Mouse (Mus musculus) gastrocnemius, postnatal 25 days (tissue): ENCODE data around the gene Mad2l1bp. TPM values are rescaled to one million over a fixed set of nuclear protein-coding genes. Genes with fewer than 3 reads are reported as not detected.

Experiments
- DNase-seq: peaks from one replicate; pipeline ENCODE4 v3.0.0; 2022
- total RNA-seq, 2 experiments: library from RNA; stranded (reverse); gene quantifications; 1 replicate in 1 of 2; 2 replicates in 1 of 2; pipeline ENCODE4 v1.2.3; 2021

Gene Mad2l1bp
- total RNA-seq, 2 experiments from 2014 or later: 16.5 to 18.3 TPM

- DNase-seq: peak; percentile 77
Observed at GRCm38 (mm10) chr17:46110402-46111289, 42.7 kb downstream of the Mad2l1bp start, which contains the start of gene Mrps18a. Gene Mrps18a, plus strand, starts transcription at chr17:46110986.

- no peak for DNase-seq
Observed at GRCm38 (mm10) chr17:46108286-46108685, 45.1 kb downstream of the Mad2l1bp start.

- DNase-seq: peak; percentile 86
Observed at GRCm38 (mm10) chr17:46104487-46104886, 48.9 kb downstream of the Mad2l1bp start.

- DNase-seq: no peak
Observed at GRCm38 (mm10) chr17:46102608-46103159, 50.7 kb downstream of the Mad2l1bp start.

- DNase-seq: no peak
Observed at GRCm38 (mm10) chr17:46101906-46102305, 51.4 kb downstream of the Mad2l1bp start.

GRCm38 (mm10) chr17:46098525-46098924 is 54.8 kb downstream of the Mad2l1bp start:
- DNase-seq: no peak

Other genes starting within 250 kb of the Mad2l1bp start
- gene Vegfa, start 121.2 kb downstream of the Mad2l1bp start, total RNA-seq: 100 to 1,000 TPM; 135 to 170 TPM
- gene Mrps18a, start 42.6 kb downstream of the Mad2l1bp start, total RNA-seq: 10 to 100 TPM; 74.1 to 79.3 TPM
- gene Rsph9, start 9.3 kb downstream of the Mad2l1bp start, total RNA-seq: under 1 TPM; 0.29 to 0.38 TPM
- 10 to 100 TPM; 46.5 to 50.8 TPM for gene Gtpbp2, start 7.5 kb upstream of the Mad2l1bp start, total RNA-seq
- gene Polh, start 49.1 kb upstream of the Mad2l1bp start, total RNA-seq: 10 to 100 TPM; 10.6 to 10.9 TPM
- 1 to 10 TPM; 9.0 to 9.4 TPM for gene Xpo5, start 49.2 kb upstream of the Mad2l1bp start, total RNA-seq
- gene Polr1c, start 94.5 kb upstream of the Mad2l1bp start, total RNA-seq: 10 to 100 TPM; 16.4 to 16.5 TPM
- gene Yipf3, start 94.5 kb upstream of the Mad2l1bp start, total RNA-seq: 10 to 100 TPM; 49.4 to 54.7 TPM
- under 1 TPM; 0.33 to 0.35 TPM for gene Lrrc73, start 100.0 kb upstream of the Mad2l1bp start, total RNA-seq
- 10 to 100 TPM; 31.7 to 39.1 TPM for gene Tjap1, start 129.5 kb upstream of the Mad2l1bp start, total RNA-seq
- under 1 TPM in 1 of 2 experiments, not detected in 1; 0.21 TPM for gene Dlk2, start 143.9 kb upstream of the Mad2l1bp start, total RNA-seq
- 1 to 10 TPM; 2.7 to 2.8 TPM for gene Abcc10, start 174.8 kb upstream of the Mad2l1bp start, total RNA-seq
- 10 to 100 TPM; 11.4 to 12.6 TPM for gene Zfp318, start 230.2 kb upstream of the Mad2l1bp start, total RNA-seq